Mouse (Mus musculus): Measurements from ENCODE around the gene C2cd3. TPM values are rescaled to one million over a fixed set of nuclear protein-coding genes. Genes with fewer than 3 reads are reported as not detected.

Gene C2cd3
- total RNA-seq, 2 experiments from 2014 or later = 23.6 to 25.8 TPM

GRCm38 (mm10) chr7:100496791-100497190, 124.8 kb downstream of the C2cd3 start:
- no peak for DNase-seq (ENCODE audit: low spot score in 2 of 2)

- no peak for DNase-seq (ENCODE audit: low spot score in 2 of 2)
Measured at GRCm38 (mm10) chr7:100497402-100497801, 125.4 kb downstream of the C2cd3 start.

- no peak for DNase-seq (ENCODE audit: low spot score in 2 of 2)
Measured at GRCm38 (mm10) chr7:100497982-100498381, 125.9 kb downstream of the C2cd3 start.

- no peak for DNase-seq (ENCODE audit: low spot score in 2 of 2)
Measured at GRCm38 (mm10) chr7:100499465-100499864, 127.4 kb downstream of the C2cd3 start.

GRCm38 (mm10) chr7:100500276-100500977, 128.4 kb downstream of the C2cd3 start:
- no peak for DNase-seq (ENCODE audit: low spot score in 2 of 2)

GRCm38 (mm10) chr7:100501027-100501843, 129.2 kb downstream of the C2cd3 start:
- no peak for DNase-seq (ENCODE audit: low spot score in 2 of 2)

- no peak for DNase-seq (ENCODE audit: low spot score in 2 of 2)
Measured at GRCm38 (mm10) chr7:100501844-100502373, 129.9 kb downstream of the C2cd3 start.

GRCm38 (mm10) chr7:100502374-100502922, 130.4 kb downstream of the C2cd3 start:
- DNase-seq (ENCODE audit: low spot score in 2 of 2) = no peak

GRCm38 (mm10) chr7:100503076-100503475, 131.0 kb downstream of the C2cd3 start:
- DNase-seq (ENCODE audit: low spot score in 2 of 2) = no peak

- no peak for DNase-seq (ENCODE audit: low spot score in 2 of 2)
Measured at GRCm38 (mm10) chr7:100504740-100505487, 132.9 kb downstream of the C2cd3 start.

- DNase-seq (ENCODE audit: low spot score in 2 of 2) = no peak
Measured at GRCm38 (mm10) chr7:100506494-100506893, 134.5 kb downstream of the C2cd3 start.

GRCm38 (mm10) chr7:100508670-100509069, 136.6 kb downstream of the C2cd3 start:
- no peak for DNase-seq (ENCODE audit: low spot score in 2 of 2)

- DNase-seq (ENCODE audit: low spot score in 2 of 2) = no peak
Measured at GRCm38 (mm10) chr7:100511602-100512001, 139.6 kb downstream of the C2cd3 start.

- peak in 1 of 2 experiments; percentile 25 for DNase-seq (ENCODE audit: low spot score in 2 of 2)
Measured at GRCm38 (mm10) chr7:100514573-100514972, 142.5 kb downstream of the C2cd3 start, which contains the start of gene Dnajb13. TSS of gene Dnajb13 (minus strand) at chr7:100514960.

Other genes with a start within 250 kb of the C2cd3 start
- gene Lipt2, start 213.0 kb upstream of the C2cd3 start, total RNA-seq (2021) = 1 to 10 TPM; 4.7 to 5.4 TPM
- gene Kcne3, start 195.7 kb upstream of the C2cd3 start, total RNA-seq (2021) = under 1 TPM in 1 of 2 experiments, not detected in 1; 0.37 TPM
- gene Pgm2l1, start 144.8 kb upstream of the C2cd3 start, total RNA-seq (2021) = 100 to 1,000 TPM; 250 to 271 TPM
- 1 to 10 TPM; 5.0 to 6.4 TPM for gene P4ha3, start 86.7 kb upstream of the C2cd3 start, total RNA-seq (2021)
- 100 to 1,000 TPM; 208 to 219 TPM for gene Ppme1, start 74 bp downstream of the C2cd3 start, total RNA-seq (2021)
- 1 to 10 TPM; 2.0 to 3.6 TPM for gene Ucp3, start 100.8 kb downstream of the C2cd3 start, total RNA-seq (2021)
- gene Ucp2, start 121.1 kb downstream of the C2cd3 start, total RNA-seq (2021) = 10 to 100 TPM; 45.3 to 77.9 TPM
- gene Dnajb13, start 142.7 kb downstream of the C2cd3 start, total RNA-seq (2021) = under 1 TPM; 0.14 to 0.40 TPM
- gene Coa4, start 164.8 kb downstream of the C2cd3 start, total RNA-seq (2021) = 1 to 10 TPM; 6.6 to 7.3 TPM
- gene Rab6a, start 235.2 kb downstream of the C2cd3 start, total RNA-seq (2021) = 100 to 1,000 TPM; 426 to 428 TPM
- gene Mrpl48, start 236.1 kb downstream of the C2cd3 start, total RNA-seq (2021) = 10 to 100 TPM; 73.0 to 75.1 TPM

Measured in left cerebral cortex, adult 18-20 months (tissue).